Mouse (Mus musculus) neutrophil, adult 59 days (primary cell): Measurements from ENCODE around the gene Robo1. TPM values are rescaled to one million over a fixed set of nuclear protein-coding genes. Genes with fewer than 3 reads are reported as not detected.

Source experiments
- total RNA-seq, 2 experiments: library from RNA; stranded (reverse); gene quantifications; 1 replicate in 1 of 2; 2 replicates in 1 of 2; pipeline ENCODE4 v1.2.4; 2023

Robo1 gene
- total RNA-seq: under 1 TPM in 1 of 2 experiments, not detected in 1; 0.04 TPM

DNA sequence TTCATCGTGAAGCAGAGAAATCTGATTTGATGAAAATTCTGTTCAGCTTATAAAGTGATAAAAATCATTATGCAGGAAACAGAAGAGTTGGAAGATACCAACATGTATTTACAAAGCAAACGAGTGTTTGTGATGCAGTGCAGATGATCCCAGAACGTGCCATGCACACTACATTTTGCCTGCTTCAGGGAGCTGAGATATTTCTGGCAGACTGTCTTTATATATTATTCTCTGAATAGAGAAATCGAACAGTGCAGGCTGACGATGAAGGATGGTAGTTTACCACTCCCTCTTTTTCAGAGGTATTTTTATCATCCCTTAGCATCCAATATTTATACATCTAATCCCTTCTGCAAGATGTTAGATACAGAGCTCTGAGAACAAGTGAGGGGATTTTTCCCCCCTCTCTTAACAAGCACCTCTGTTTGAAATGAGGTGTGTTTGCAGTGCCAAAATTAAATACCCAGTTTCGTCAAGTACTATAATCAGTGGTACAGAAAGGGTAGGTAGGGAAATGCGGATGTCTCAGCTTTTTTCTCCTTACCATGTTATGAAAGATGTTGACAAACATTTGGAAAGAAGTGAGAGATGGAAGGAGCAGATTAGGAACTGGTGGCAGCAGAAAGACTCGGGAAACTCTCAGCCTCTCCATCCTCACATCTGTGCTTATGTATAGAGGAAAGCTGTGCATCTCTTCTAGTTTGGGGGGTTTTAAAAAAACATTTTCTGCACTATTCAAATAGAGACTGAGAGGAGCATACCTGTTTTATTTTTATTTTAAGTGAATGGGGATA lies at the start of gene Robo1:
TSS of gene Robo1 (plus strand) at position 770 of the 794 bp plus-strand sequence.

